Mouse (Mus musculus): Measurements from ENCODE around the gene Cdkn1a.

- TF ChIP-seq CTCF (conservative IDR thresholded peaks at IDR 0.05 in 1 of 2, IDR thresholded peaks at IDR 0.05 in 1 of 2; ENCODE audit: low read depth in 2 of 2, low read length in 2 of 2) (no peak), POLR2A (IDR thresholded peaks at IDR 0.05; ENCODE audit: low read depth, low read length) (no peak), JUND (conservative IDR thresholded peaks at IDR 0.05; ENCODE audit: low read depth, low read length) (no peak), KAT2A (IDR thresholded peaks at IDR 0.05; ENCODE audit: insufficient replicate concordance, low read length) (no peak), E2F4 (IDR thresholded peaks at IDR 0.05; ENCODE audit: insufficient replicate concordance, low read depth, low read length) (no peak), SMC3 (IDR thresholded peaks at IDR 0.05; ENCODE audit: low read depth, low read length) (no peak), CHD1 (IDR thresholded peaks at IDR 0.05; ENCODE audit: low read depth, low read length) (no peak)
These were observed 50.8 kb downstream of the Cdkn1a start for GRCm38 (mm10) chr17:29141577-29141976.
